Mouse (Mus musculus) brain, embryonic 14.5 days (tissue): ENCODE results near the gene Slc29a4.

ENCODE experiments used
- CTCF ChIP-seq: fragments of 200-500 bp; IDR thresholded peaks from 2 replicates; pipeline ENCODE4 v1.5.1; 2012; ENCODE audit warnings: inconsistent platforms, mild to moderate bottlenecking, moderate library complexity, borderline replicate concordance; ENCODE audit not compliant: insufficient read depth, insufficient read length; ENCODE audit errors: extremely low read depth
- POLR2A ChIP-seq: fragments of 200-500 bp; IDR thresholded peaks from 2 replicates; pipeline ENCODE4 v1.6.1; 2012; ENCODE audit warnings: mild to moderate bottlenecking, inconsistent platforms, borderline replicate concordance; ENCODE audit not compliant: poor library complexity, insufficient read depth, insufficient read length, severe bottlenecking; ENCODE audit errors: extremely low read depth

DNA sequence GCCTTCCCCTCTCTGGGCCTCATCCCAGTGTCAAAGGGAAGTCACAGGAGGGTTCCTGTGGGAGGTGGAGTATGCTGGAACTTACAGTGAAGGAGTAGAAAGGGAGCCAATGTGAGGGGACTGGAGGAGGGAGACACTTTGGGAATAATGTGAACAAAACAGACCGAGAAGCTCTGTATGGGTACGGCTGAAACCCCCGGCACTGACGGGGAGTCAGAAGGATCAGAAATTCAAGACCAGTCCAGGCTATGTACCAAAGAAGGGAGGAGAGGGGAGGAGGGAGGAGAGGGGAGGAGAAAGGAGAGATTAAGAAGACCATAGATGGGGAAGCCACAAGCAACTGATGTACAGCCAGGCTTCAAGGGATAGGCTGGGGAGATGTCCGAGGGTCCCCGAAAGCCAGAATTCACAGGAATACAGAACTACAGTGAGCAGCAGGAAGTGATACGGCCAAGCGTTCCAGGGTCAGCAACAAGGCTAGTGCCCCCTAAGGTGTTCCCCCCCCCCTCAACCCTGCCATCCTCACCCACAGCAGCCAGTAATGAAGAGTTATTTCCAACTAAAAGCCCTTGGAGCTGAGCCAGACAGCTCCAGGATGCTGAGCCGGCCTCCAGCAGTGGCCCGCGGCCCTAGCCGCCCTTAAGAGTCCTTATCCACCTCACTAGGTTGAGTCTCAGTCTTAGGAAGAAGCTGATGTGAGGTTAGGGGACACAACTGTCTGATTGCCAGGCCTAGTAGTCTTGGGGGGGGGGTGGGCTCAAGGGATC lies 842 bp downstream of the Slc29a4 start:
- TF ChIP-seq POLR2A (no peak), CTCF (no peak)
